Mouse (Mus musculus) mesoderm, embryonic 11.5 days (tissue): Measurements from ENCODE around the gene Ccdc175.

Experiments
- DNase-seq: peaks from one replicate; pipeline ENCODE4 v3.0.0-alpha.2; 2012; ENCODE audit warnings: low read depth, low spot score

Gene Ccdc175

DNA sequence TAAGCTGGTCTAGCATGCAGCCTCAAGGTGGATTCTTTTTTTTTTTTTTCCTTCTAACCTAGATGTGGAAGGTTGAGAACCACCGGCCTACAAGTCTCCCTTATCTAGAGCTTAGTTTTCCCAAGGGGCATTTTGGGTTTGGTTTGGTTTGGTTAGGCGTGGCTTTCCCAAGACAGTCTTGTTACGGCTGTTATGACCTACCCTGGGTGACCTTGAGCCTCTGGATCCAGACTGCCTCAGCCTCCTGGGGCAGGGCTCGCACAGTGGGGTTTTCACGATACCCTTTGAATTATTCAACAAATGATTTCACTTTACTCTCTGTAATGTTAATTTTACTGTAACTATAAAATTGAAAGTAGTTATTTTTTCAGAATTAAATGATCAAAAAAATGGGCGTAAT, 82.1 kb downstream of the Ccdc175 start:
- no peak for DNase-seq

- no peak for DNase-seq
These were observed 87.9 kb downstream of the Ccdc175 start for GRCm38 (mm10) chr12:72096966-72097365.

GRCm38 (mm10) chr12:72089802-72090201, 95.0 kb downstream of the Ccdc175 start:
- DNase-seq, result no peak

DNA sequence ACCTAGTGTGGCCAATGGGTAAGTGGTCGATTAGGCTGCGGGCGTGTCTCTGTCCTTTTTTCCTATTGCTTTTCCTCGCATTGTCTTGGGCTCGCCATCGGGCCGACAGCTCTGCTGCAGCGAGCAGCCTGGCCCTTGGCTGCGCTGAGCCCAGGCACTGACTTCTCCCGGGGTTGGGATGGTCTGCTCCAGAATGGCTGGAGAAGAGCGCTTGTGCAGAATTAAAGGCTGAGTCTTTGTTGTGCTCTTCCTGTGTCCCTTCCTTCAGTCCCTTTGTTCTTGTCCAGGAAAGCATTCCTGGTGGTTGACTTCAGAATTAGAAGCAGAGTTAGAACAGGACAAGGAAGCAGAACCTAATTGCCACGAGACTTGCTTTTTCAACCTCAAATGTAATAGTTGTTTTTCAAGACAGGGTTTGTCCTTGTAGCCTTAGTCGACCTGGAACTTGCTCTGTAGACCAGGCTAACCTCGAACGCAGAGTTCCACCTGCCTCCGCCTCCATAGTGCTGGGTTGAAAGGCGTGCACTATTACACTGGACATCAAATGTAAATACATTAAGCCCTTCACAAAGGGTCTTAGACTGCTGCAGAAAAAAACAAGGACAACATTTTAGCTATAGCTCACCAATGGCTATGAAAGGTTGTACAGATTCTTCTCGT, 98.5 kb downstream of the Ccdc175 start:
- DNase-seq, result no peak

DNA sequence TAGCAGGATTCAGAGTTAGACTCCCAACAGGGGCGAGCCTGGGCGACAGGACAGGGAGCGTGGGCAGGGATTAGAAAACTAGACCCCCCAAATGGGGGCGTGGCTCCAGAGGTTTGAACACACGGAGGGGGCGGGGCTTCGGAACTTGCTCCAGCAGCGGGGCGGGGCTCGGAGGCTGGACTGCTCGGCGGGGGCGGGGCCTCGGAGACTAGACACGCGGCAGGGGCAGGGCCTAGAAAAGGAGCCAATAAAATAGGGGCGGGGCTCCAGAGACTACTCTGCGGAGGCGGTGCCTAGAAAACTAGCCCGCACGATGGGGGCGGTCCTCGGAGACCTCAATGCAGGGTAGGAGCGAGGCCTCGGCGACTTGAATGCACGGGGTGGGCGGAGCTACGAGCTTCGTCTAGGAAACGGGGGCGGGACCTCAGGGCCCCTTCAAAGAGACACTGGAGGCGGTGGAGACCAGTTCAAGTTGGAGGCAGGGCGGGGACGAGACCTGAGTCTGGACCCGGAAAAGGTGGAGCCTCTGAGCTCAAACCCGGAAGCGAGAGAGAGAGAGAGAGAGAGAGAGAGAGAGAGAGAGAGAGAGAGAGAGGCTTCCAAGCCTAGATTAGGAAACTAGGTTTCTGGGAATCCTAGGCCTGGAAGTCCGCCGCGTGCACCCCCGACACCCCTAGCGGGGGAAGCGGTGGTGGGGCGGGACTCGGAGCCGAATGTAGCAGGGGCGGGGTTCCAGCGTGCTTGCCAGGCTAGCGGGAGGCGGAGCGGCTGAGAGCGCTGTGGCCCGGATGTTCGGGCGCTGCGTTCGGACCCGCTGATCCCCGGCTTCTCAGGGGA, 99.3 kb downstream of the Ccdc175 start, which contains the start of the genes L3hypdh and Jkamp:
Gene L3hypdh (minus strand): TSS at position 111 of the 837 bp plus-strand sequence.
Gene Jkamp (plus strand): TSS at position 261 of the 837 bp plus-strand sequence.
- DNase-seq, result peak; percentile 100

- DNase-seq, result no peak
These were observed 99.9 kb downstream of the Ccdc175 start for GRCm38 (mm10) chr12:72085024-72085328.

DNA sequence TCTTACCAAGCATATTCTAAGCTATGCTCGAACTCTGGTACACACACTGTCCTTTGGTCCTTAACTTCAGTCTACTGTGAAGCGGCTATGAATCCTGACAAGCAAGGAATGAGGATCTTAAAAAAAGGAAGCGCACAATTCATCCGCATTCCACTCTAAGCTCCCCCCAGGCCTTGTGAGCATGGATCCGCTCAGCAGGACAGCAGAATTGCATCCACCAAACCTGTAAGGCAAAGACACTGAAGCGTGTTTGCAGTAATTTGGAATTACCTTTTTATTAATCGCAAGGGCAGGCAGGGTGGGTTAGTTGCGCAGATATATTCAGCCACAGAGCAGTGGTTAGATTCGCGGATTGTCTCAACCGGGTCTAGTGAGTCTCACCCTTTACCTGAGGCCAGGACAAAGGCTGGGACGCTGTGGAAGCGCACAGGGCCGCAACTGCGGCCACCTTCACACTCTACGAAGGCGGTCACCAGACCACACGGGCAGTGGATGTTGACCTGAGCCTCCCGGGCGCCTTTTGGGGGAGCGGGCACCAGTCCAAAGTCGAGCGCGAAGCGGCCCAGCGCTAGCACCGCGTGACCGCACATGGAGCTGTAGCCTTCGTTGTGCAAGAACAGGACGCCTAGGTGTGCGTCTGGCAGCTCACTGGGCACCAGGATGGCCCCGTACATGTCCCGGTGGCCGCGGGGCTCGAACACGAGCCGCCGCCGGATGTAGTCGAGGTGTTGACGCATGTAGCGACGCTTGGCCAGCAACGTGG, 100.4 kb downstream of the Ccdc175 start:
- DNase-seq, result peak; percentile 51

DNA sequence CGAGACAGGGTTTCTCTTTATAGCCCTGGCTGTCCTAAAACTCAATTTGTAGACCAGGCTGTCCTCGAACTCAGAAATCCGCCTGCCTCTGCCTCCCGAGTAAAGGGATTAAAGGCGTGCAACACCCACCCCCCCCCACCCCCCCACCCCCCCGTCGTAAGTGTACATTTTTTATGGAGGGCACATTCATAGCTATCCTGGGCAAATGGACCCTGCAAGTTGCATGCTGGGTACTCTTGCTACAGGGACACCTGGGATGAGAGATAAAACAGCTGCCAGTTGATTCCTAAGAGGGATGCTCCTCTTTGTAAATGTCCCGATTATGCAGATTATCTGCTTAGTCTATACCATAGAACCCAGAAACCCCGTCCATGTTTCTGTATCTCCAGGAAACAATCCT, 101.6 kb downstream of the Ccdc175 start:
- DNase-seq, result no peak

GRCm38 (mm10) chr12:72082370-72082769, 102.5 kb downstream of the Ccdc175 start:
- DNase-seq, result no peak

DNA sequence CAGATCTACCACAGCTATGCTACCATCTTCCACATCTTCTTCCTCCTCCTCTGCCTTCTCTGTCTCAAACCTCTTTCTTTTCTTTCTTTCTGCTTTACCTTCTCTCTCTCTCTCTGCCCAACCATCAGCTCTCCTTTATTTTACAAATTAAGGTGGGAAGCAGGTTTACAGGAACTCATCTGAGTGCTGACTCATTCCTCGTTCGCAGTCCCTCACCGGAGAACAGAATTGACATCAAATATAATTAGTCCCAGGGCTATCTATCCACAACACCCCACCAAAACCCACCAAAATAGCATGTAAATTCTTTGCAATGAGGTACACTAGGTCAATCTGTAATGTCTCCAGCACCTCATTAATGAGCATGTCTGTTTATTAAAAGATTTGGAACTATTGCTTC, 102.9 kb downstream of the Ccdc175 start:
- DNase-seq, result no peak

DNA sequence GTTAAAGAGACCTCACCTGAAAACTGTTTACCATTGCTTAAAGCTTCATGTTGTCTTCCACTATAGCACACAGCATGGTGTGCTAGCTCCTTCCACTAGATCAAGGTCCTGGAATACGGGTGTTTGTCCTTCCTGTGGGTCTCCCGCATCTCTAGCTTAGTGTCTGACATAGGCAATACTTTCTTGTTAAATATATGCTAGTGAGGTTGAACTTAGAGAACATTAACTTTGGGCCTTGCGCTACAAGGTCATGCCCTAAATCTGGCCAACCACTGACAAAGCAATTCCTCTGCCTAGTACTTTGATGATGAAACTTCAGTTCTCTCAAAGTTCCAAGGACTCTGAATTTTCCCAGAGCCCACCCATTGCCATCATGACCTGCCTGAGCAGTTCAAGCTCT, 106.6 kb downstream of the Ccdc175 start:
- DNase-seq, result no peak

GRCm38 (mm10) chr12:72070327-72071269, 114.2 kb downstream of the Ccdc175 start, which contains the start of gene Gpr135:
Gene Gpr135, minus strand, starts transcription at chr12:72071125.
- DNase-seq, result peak; percentile 89

DNA sequence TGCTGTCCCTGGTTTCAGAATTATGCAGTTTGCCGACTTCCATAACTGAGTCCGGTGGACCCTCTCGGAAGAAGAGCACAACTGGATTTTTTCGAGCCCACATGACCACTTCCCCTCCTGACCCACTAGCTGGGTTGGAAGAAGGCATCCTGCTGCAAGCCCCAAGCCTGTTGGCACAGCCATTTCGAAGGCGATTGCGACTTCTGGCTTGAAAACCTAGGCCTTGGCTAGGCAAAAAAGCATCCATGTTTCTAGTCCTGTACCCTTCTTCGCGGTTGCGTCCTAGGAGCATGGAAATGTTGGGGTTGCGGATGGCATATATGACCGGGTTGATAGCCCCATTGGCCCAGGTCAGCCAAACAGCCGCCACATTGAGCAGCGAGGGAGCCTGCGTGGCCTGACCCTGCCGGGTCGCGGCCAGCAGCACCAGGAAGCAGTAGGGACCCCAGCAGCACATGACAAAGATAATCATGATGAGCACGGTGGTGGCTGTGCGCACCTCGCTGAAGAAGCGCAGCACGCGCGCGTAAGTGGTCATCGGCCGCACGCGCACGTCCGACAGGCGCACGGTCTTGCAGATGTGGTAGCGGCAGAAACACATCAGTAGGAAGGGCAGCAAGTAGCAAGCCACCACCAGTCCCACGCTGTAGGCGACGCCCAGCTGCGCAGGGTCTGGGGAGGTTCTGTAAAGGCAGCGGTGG, 115.1 kb downstream of the Ccdc175 start:
- DNase-seq, result no peak

DNA sequence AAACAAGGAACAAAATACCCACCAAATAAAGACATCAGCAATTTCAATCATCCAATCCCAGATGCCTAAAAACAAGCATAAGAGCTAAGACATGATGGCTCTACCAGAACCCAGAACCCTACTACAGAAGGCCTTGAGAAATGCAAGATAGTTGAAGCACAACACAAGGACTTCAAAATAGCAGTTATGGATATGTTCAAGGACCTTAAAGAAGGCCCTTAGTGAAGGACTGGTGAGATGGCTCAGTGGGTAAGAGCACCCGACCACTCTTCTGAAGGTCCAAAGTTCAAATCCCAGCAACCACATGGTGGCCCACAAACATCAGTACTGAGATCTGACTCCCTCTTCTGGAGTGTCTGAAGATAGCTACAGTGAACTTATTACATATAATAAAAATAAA, 127.0 kb downstream of the Ccdc175 start:
- DNase-seq, result no peak

GRCm38 (mm10) chr12:72053851-72054250, 131.0 kb downstream of the Ccdc175 start:
- DNase-seq, result no peak

DNA sequence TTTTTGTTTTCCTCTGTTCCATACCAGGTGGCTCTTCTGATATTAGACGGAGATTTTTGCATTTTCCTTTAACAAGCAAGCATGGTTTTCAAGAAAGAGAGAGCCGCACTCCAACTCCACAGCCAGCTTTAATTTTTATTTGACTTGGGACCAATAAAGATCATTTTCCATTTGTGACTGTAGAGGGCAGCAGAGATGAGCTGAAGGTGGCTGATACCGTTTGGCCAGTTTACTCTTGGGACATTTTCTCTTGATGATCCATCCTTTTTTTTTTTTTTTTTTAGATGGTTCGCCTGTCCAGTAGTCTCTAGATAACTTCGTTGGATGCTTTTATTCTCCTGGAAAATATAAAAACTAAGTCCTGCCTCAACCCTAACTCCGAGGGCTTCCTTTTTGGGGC, 131.5 kb downstream of the Ccdc175 start:
- peak; percentile 47 for DNase-seq

DNA sequence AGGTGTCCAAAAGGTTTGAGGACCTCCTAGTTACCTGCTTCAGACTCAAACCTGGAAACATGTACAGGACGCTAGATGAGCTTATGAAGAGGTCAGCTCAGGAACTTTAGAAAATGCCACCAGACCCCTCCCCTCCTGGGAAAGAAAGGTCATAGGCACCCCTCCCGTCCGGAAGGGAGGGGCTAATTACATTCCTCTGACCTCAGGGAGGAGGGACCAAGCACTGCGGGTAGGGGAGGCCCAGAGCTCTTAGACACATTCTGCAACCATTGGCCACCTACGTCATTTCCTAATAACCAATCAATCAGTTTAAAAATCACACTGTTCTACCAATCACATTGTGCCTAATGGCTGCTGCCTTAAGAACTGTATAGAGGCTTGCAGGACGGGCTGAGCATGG, 132.3 kb downstream of the Ccdc175 start:
- DNase-seq, result no peak
